Mouse (Mus musculus) macrophage (primary cell): ENCODE data around the gene Ntn4. TPM values are rescaled to one million over a fixed set of nuclear protein-coding genes. Genes with fewer than 3 reads are reported as not detected.
"Not testable (repeated sequence)": the region's sequence is repeated elsewhere in the genome, so short reads cannot be mapped to it uniquely, and the experiment has no call there.

Experiments
- H3K27ac ChIP-seq: fragments of 350-480 bp; formaldehyde crosslinking; 2 replicates; pipeline ENCODE4 v1.9.0; 2021
- H3K36me3 ChIP-seq: fragments of 350-480 bp; formaldehyde crosslinking; 2 replicates; pipeline ENCODE4 v1.9.0; 2021; ENCODE audit errors: inconsistent target
- H3K4me3 ChIP-seq: fragments of 350-480 bp; formaldehyde crosslinking; 2 replicates; pipeline ENCODE4 v1.9.0; 2021; ENCODE audit errors: inconsistent target
- H3K79me2 ChIP-seq: fragments of 350-480 bp; formaldehyde crosslinking; 2 replicates; pipeline ENCODE4 v1.9.0; 2021; ENCODE audit errors: inconsistent target
- WGBS: methylation state at CpG from one replicate; pipeline ENCODE4 v1.1.7; 2026; ENCODE audit warnings: inconsistent platforms; ENCODE audit not compliant: missing documents; 5-methylcytosine and 5-hydroxymethylcytosine counted together
- polyA plus RNA-seq: library from polyadenylated mRNA; stranded (reverse); fragments of 250-400 nt; gene quantifications from 3 replicates; pipeline ENCODE4 v1.2.4, GENCODE M21; 2018; ENCODE audit warnings: inconsistent platforms

The Ntn4 gene
- polyA plus RNA-seq, 1 experiment from 2014 or later: 0.04 TPM

DNA sequence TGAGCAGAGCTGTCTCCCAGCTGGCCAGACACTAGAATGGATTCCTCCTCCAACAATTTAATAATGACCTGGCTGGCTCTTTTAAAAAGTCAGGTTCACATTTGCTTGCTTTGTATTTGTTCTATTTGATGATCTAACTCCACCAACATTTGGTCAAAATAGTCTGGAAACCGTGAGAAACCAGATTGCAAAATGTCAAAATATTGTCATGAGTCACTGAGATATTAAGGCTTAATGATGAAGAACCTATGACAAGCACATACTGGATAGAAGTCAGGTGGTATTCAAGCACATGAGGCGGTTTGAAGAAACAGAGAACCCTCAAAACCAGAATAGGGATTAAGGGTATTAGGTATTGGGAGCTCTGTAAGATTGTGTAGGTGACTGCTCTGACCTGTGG, 12.8 kb downstream of the Ntn4 start:
- Histone ChIP-seq H3K27ac (no peak overlapping the region), H3K79me2 (no peaks in the 10 kb centered on the region), H3K36me3 (no peaks in the 10 kb centered on the region), H3K4me3 (no peak overlapping the region)
- 83% methylated on average over 2 of the region's 2 CpGs for WGBS

GRCm38 (mm10) chr10:93655428-93655827, 14.9 kb downstream of the Ntn4 start:
- WGBS: 84% methylated on average over 15 of the region's 15 CpGs
- no peaks in the 10 kb centered on the region for H3K36me3 ChIP-seq
- no peaks in the 10 kb centered on the region for H3K79me2 ChIP-seq
- no peak overlapping the region for H3K27ac ChIP-seq
- H3K4me3 ChIP-seq: no peak overlapping the region

DNA sequence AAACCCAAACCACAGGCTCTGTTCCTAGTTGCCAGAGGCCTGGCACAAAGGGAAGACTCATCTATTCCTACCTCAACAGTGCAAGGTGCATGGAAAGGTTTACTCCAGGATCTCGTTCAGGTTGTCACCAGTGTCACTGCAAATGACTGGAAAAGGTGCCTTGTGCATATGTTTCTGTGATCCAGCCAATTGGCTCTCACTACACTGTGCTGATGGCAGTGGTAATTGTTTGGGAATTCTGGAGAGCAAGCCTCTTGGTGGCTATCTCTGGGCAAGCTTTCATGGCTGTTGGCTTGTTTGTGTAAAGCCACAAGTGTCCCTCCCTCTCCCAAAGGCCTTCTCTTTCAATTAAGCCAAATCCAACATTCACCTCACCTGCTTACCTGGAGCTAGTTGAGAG, 19.3 kb downstream of the Ntn4 start:
- Histone ChIP-seq H3K4me3 (no peak overlapping the region), H3K79me2 (no peaks in the 10 kb centered on the region), H3K36me3 (no peaks in the 10 kb centered on the region), H3K27ac (no peak overlapping the region)
- WGBS: 90% methylated on average over 1 of the region's 1 CpGs

DNA sequence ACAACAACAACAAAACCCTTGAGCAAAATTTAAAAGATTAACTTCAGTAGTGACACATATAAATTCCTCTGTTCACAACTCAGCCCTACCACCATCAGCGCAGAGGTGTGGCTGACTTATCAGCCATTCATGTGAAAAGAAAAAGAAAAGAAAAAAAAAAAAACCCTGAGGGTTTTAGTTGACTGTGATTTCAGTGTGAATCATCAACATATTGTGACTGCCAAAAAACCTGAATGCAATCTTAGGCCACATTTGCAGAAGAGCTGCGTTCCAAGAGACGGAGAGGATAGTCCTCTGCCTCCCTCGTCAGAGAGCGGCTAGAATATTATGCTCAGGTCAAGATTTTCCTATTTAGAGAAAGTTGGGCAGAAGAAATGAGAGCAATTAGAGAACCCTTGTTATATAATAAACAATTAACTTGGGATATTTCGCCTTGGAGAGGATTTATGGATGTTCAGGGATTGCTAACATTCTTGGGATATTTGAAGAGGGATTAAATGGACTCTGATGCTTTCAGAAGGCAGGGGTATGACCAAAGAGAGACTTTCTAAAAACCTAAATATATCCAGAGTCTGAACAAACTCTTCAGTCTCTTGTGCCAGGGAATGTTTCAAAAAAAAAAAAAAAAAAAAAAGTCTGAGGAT, 21.0 kb downstream of the Ntn4 start:
- H3K4me3 ChIP-seq: no peak overlapping the region
- no peaks in the 10 kb centered on the region for H3K36me3 ChIP-seq
- WGBS: 92% methylated on average over 6 of the region's 6 CpGs
- no peaks in the 10 kb centered on the region for H3K79me2 ChIP-seq
- no peak overlapping the region for H3K27ac ChIP-seq

DNA sequence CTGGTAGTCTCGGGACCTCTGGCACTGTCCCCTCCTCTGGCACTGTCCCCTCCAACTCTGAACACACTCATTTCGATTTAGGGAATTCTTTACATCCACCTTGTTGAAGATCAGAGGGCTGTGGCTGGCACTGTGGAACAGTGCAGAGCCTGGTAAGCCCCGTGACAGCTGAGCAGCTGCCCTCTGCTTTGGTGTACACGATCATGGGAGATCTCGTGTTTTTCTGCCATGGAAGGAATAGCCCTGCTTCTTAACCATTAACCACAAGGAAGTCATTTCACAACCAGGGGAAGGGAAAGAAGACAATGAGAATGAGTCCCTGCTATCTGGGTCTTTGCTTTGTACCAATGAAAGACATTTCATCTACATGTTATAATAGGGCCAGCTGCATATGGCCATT, 21.5 kb downstream of the Ntn4 start:
- Histone ChIP-seq H3K27ac (no peak overlapping the region), H3K4me3 (no peak overlapping the region), H3K79me2 (no peaks in the 10 kb centered on the region), H3K36me3 (no peaks in the 10 kb centered on the region)
- 25% methylated on average over 5 of the region's 5 CpGs for WGBS

GRCm38 (mm10) chr10:93666222-93666621, 25.7 kb downstream of the Ntn4 start:
- H3K4me3 ChIP-seq: no peak overlapping the region
- H3K36me3 ChIP-seq: no peaks in the 10 kb centered on the region
- WGBS: 91% methylated on average over 2 of the region's 2 CpGs
- no peak overlapping the region for H3K27ac ChIP-seq
- H3K79me2 ChIP-seq: no peaks in the 10 kb centered on the region

DNA sequence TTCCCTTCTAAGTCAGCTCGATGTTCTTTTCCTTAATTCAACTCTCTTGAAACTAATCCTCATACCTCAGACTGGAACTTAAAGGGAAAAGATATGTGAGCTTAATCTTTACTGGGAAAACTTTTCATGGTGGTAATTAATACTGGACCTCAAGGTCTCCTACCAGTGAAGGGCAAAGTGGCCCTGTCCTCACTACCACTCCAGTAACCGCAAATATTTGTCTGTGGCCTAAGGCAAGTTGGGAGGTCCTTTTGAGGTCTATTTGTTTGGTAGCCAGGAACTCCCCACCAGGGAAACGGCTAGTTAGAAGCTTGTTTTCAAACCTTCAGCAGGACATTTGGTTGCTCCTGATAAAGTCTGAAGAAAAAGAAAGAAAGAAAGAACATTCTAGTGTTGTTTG, 26.5 kb downstream of the Ntn4 start:
- WGBS: 83% methylated on average over 3 of the region's 3 CpGs
- no peak overlapping the region for H3K27ac ChIP-seq

DNA sequence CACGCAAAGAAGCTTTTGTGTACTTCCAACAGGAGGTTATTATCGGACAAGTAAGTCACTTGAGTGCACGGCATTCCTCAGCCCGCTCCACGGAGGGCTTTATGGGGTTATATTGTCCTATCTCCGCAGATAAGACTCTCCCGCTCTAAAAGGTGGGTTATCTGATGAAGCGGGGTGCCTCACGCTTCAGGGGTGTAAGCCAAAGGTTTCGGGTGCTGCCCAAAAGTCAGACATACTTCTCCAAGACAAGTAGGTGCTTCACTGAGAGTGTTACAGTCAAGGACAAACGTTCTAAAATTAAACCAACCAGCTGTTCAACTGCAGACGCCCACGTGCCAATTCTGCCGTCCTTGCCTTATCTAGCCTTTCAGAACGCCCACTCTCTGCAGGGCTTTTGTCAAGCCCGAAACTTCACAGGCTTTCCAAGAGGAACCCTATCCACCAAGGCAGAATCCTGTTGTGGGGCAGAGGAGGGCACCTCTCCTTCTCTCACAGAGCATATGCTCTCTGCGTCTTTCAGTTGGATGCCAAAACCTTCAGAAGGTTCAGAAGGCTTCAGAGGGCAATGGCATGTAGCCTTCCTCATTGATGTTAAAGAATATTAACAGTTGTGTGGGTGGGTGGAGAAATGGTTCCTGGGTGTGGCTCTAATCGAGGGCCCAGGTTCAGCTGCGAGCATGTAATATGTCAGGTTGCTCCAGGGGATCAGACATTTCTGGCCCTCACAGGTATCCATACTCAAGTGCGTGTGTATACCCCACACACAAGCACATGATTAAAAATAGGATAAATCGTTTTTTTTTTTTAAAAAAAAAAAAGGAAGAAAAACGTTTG, 32.4 kb downstream of the Ntn4 start:
- 88% methylated on average over 22 of the region's 22 CpGs for WGBS
- H3K4me3 ChIP-seq: no peak overlapping the region
- no peaks in the 10 kb centered on the region for H3K36me3 ChIP-seq
- no peak overlapping the region for H3K27ac ChIP-seq
- H3K79me2 ChIP-seq: no peaks in the 10 kb centered on the region

More for the DNA sequence above, 26.5 kb downstream of the Ntn4 start:
- H3K36me3 ChIP-seq: no peaks in the 10 kb centered on the region
- H3K4me3 ChIP-seq: no peak overlapping the region
- no peaks in the 10 kb centered on the region for H3K79me2 ChIP-seq

DNA sequence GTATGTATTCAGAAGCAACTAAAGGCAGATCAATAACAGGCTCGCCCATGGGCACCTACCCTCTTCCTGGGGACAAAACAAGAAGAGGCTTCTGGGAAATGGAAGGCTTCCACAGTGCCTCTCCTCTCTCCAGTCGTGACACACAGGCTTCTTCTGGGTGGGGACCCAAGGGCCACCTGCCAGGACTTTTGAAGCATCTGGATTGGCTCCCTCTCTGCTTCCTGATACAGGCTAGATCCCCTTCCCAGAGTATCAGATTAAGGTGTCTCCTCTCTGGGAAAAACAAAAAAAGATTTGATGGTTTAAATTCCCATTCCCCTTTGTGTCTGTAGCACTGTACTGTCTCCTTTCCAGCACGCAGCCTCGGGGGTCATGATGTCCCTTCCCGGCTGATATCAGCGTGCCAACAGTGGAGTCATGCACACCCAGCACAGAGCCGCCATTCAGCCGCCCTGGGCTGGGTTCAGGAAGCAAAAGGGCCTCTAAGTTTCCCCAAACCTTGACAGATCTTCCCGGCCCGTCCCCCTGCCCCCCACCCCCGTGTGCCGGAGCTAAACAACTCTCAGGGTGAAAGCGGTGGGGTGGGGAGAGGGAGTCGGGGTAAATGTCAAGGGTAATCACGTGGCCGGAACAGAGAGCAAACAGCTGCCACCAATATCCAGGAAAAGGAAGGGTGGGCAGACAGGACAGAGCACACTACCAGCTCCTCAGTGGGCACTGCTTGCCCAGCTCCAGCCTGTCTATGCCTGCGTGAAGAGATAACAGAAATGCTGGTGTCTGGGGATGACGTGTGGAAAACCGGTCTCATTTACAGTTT, 38.9 kb downstream of the Ntn4 start:
- H3K79me2 ChIP-seq: no peaks in the 10 kb centered on the region
- WGBS: 42% methylated on average over 18 of the region's 19 CpGs
- H3K27ac ChIP-seq: no peak overlapping the region
- no peaks in the 10 kb centered on the region for H3K36me3 ChIP-seq
- no peak overlapping the region for H3K4me3 ChIP-seq

DNA sequence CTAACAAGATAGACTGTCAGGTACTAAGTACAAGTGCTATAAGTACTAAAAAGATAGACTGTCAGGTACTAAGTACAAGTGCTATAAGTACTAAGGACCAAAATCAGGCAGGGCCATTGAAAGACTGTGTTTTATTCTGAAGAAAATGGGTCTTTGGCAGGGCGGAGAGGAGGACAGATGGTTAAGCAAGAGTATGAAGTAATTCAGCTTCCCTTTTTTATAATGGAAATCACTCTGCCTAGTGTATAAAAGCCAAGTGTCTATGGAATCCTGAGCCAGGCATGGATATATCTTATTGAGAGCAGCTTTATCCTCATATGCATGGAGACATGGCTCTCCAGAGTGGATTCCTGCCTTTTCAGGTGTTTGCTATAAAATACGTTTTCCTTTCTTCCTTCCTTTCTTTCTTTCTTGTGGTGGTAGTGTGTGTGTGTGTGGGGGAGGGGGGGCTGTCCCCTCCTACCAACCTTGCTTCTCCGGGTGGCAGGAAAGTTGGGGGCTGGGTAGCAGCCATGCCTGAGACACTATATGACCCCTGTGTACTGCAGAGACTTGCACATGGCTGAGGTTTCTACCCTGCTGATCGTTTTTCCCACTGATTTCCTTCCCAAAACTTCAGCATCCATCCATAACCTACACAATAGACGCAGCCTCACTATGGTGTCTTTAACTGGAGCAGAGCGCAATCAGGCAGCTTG, 40.3 kb downstream of the Ntn4 start:
- no peaks in the 10 kb centered on the region for H3K79me2 ChIP-seq
- H3K36me3 ChIP-seq: no peaks in the 10 kb centered on the region
- H3K4me3 ChIP-seq: no peak overlapping the region
- WGBS: 54% methylated on average over 5 of the region's 6 CpGs
- no peak overlapping the region for H3K27ac ChIP-seq

- WGBS: 91% methylated on average over 18 of the region's 18 CpGs
- no peak overlapping the region for H3K4me3 ChIP-seq
- H3K79me2 ChIP-seq: no peaks in the 10 kb centered on the region
- H3K27ac ChIP-seq: no peak overlapping the region
- H3K36me3 ChIP-seq: no peaks in the 10 kb centered on the region
Measured at GRCm38 (mm10) chr10:93682185-93682747, 41.8 kb downstream of the Ntn4 start.

DNA sequence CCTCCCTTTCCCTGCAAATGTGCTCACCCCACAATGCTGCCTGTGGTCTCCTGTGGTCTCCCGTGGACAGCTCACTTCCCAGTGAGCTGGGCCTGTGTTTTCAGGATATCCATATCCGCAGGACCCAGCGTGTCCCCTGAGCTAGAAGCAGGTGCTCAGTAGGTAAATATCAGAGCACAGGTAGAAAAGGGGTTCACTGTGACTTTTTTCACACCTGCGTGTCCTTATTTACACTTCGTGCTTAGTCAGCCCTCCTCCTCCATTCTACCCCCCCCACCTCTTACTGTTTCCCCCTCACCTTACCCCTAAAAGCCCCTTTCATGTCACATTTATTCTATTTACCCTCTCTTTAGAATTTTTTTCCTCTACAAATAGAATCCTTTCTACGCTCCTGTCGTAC, 42.7 kb downstream of the Ntn4 start:
- Histone ChIP-seq H3K79me2 (no peaks in the 10 kb centered on the region), H3K4me3 (no peak overlapping the region), H3K27ac (no peak overlapping the region), H3K36me3 (no peaks in the 10 kb centered on the region)
- 89% methylated on average over 7 of the region's 7 CpGs for WGBS

GRCm38 (mm10) chr10:93683896-93684295, 43.4 kb downstream of the Ntn4 start:
- Histone ChIP-seq H3K36me3 (no peaks in the 10 kb centered on the region), H3K79me2 (no peaks in the 10 kb centered on the region), H3K27ac (no peak overlapping the region), H3K4me3 (no peak overlapping the region)
- 90% methylated on average over 4 of the region's 4 CpGs for WGBS

- not testable (repeated sequence) for H3K27ac ChIP-seq, H3K36me3 ChIP-seq, H3K4me3 ChIP-seq, H3K79me2 ChIP-seq
- WGBS: 36% methylated on average over 2 of the region's 3 CpGs
Measured at GRCm38 (mm10) chr10:93685416-93685815, 44.9 kb downstream of the Ntn4 start.
